Mouse (Mus musculus): ENCODE measurements around the gene Ppp1r12a. TPM values are rescaled to one million over a fixed set of nuclear protein-coding genes. Genes with fewer than 3 reads are reported as not detected.

Ppp1r12a gene
- polyA plus RNA-seq, 1 experiment from 2014 or later: 97.7 TPM

DNA sequence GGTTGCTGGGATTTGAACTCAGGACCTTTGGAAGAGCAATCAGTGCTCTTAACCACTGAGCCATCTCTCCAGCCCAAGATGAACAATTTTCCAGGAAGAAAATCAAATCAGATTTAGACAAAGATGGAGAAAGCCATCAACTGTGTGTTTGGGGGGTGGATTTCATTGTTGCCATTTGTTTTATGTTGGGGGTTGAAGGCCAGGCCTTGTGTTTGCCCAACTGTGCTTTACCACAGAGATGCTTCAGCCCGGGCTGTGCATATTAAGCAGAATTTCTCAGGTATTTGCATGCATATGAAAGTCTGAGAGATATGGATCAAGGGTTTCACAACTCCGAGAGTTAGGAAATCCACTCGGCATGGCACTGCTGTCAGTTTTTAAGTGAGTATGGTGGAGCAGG, 149.4 kb downstream of the Ppp1r12a start:
- Histone ChIP-seq H3K9me3 (ENCODE audit: low read length) (no peaks in the 10 kb centered on the region), H3K9ac (replicated peaks; ENCODE audit: low read length) (no peak overlapping the region), H3K4me1 (ENCODE audit: insufficient read depth, low read length) (peaks cover 3% of the 10 kb centered on the region; the same call in 1 of the 2 replicates), H3K36me3 (ENCODE audit: insufficient read depth, low read length) (no peaks in the 10 kb centered on the region), H3K27ac (ENCODE audit: low read length) (no peak overlapping the region), H3K4me2 (replicated peaks; ENCODE audit: low read depth, low read length) (no peak overlapping the region), H3K4me3 (ENCODE audit: low read length) (no peak overlapping the region), H3K27me3 (ENCODE audit: insufficient read depth, low read length) (no peaks in the 10 kb centered on the region)
- 84% methylated on average over 3 of the region's 3 CpGs for WGBS
- ATAC-seq (ENCODE audit: low FRiP score, low TSS enrichment): no peak

DNA sequence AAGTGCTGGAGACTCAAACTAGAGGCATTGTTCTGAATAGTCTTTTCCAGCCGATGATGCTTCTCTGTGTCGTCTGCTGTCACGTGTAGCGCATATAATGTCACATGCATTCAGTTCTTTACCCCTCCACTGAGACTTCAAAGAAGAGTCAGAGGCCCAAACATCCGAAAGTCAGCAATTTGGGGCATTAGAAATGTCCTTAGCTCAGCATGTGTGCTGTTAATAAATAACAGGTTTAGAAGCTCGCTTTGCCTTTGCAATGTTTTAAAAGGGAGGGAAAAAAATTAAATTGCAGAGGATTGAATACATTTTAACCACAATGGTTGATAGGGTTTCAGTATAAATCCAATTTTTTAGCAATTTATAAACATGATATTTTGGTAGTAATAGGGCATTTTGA, 151.9 kb downstream of the Ppp1r12a start:
- H3K4me1 ChIP-seq (ENCODE audit: insufficient read depth, low read length): no peaks in the 10 kb centered on the region
- no peaks in the 10 kb centered on the region for H3K9me3 ChIP-seq (ENCODE audit: low read length)
- 65% methylated on average over 6 of the region's 6 CpGs for WGBS
- H3K27me3 ChIP-seq (ENCODE audit: insufficient read depth, low read length): no peaks in the 10 kb centered on the region
- no peak overlapping the region for H3K9ac ChIP-seq (replicated peaks; ENCODE audit: low read length)
- no peaks in the 10 kb centered on the region for H3K36me3 ChIP-seq (ENCODE audit: insufficient read depth, low read length)
- no peak for ATAC-seq (ENCODE audit: low FRiP score, low TSS enrichment)
- H3K4me2 ChIP-seq (replicated peaks; ENCODE audit: low read depth, low read length): no peak overlapping the region
- H3K27ac ChIP-seq (ENCODE audit: low read length): no peak overlapping the region
- no peak overlapping the region for H3K4me3 ChIP-seq (ENCODE audit: low read length)

DNA sequence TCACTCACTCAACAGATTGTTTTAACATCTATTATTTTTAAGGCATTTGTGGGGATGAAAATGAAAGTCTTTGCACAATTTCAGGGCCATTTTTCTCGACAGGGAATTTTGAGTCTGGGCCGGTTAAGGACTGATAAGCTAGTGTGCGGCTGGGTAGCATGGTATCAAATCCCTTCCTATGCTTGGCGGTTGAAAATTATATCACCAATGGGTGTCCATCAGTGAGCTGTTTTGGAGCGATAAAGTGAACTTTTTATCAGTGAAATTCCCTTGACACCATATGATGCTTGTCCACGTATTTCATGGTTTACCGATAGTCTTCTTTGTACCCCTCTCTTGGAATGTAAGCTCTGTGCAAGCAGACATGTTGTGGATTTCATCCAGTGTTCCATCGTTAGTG, 152.4 kb downstream of the Ppp1r12a start:
- Histone ChIP-seq H3K9ac (replicated peaks; ENCODE audit: low read length) (no peak overlapping the region), H3K36me3 (ENCODE audit: insufficient read depth, low read length) (no peaks in the 10 kb centered on the region), H3K4me1 (ENCODE audit: insufficient read depth, low read length) (no peaks in the 10 kb centered on the region), H3K27ac (ENCODE audit: low read length) (no peak overlapping the region), H3K27me3 (ENCODE audit: insufficient read depth, low read length) (no peaks in the 10 kb centered on the region), H3K9me3 (ENCODE audit: low read length) (no peaks in the 10 kb centered on the region), H3K4me2 (replicated peaks; ENCODE audit: low read depth, low read length) (no peak overlapping the region), H3K4me3 (ENCODE audit: low read length) (no peak overlapping the region)
- no peak for ATAC-seq (ENCODE audit: low FRiP score, low TSS enrichment)
- WGBS: 91% methylated on average over 8 of the region's 8 CpGs

DNA sequence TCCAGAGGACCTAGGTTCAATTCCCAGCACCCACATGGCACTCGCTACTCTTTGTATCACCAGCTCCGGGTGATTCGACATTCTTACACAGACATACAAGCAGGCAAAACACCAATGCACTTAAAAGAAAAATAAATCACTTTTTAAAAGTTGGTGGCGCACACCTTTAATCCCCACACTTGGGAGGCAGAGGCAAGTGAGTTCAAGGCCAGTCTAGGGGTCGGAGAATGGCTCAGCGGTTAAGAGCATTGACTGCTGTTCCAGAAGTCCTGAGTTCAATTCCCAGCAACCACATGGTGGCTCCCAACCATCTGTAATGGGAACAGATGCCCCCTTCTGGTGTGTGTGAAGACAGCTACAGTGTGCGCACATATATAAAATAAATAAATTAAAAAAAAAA, 153.2 kb downstream of the Ppp1r12a start:
- 93% methylated on average over 7 of the region's 7 CpGs for WGBS
- H3K4me1 ChIP-seq (ENCODE audit: insufficient read depth, low read length): no peaks in the 10 kb centered on the region
- H3K4me3 ChIP-seq (ENCODE audit: low read length): no peak overlapping the region
- no peaks in the 10 kb centered on the region for H3K27me3 ChIP-seq (ENCODE audit: insufficient read depth, low read length)
- H3K9me3 ChIP-seq (ENCODE audit: low read length): no peaks in the 10 kb centered on the region
- no peak overlapping the region for H3K9ac ChIP-seq (replicated peaks; ENCODE audit: low read length)
- ATAC-seq (ENCODE audit: low FRiP score, low TSS enrichment): no peak
- no peaks in the 10 kb centered on the region for H3K36me3 ChIP-seq (ENCODE audit: insufficient read depth, low read length)
- H3K27ac ChIP-seq (ENCODE audit: low read length): no peak overlapping the region
- no peak overlapping the region for H3K4me2 ChIP-seq (replicated peaks; ENCODE audit: low read depth, low read length)

DNA sequence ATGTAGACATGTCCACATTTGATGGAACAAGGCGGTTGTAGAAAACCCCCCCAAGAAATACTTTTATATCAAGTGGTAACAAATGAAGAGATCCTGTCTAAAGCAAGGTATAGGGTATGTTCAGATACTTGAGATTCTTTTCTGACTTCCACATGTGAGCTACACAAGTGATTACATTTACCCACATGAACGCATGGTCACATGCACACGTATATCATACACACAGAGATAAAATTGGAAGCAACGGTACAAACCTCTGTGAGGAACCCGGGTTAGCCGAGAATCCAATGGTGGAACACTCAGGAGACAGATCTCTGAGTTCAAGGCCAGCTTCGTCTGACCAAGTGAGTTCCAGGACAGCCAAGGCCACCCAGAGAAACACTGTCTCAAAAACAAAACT, 166.4 kb downstream of the Ppp1r12a start:
- Histone ChIP-seq H3K9me3 (ENCODE audit: low read length) (no peaks in the 10 kb centered on the region; the same call in 1 of the 2 replicates), H3K27me3 (ENCODE audit: insufficient read depth, low read length) (peaks cover 7% of the 10 kb centered on the region), H3K27ac (ENCODE audit: low read length) (no peak overlapping the region), H3K36me3 (ENCODE audit: insufficient read depth, low read length) (no peaks in the 10 kb centered on the region), H3K4me1 (ENCODE audit: insufficient read depth, low read length) (0 out of 2 replicates have a peak, but pooled peaks cover 3% of the 10 kb centered on the region), H3K4me2 (replicated peaks; ENCODE audit: low read depth, low read length) (no peak overlapping the region), H3K9ac (replicated peaks; ENCODE audit: low read length) (no peak overlapping the region), H3K4me3 (ENCODE audit: low read length) (no peak overlapping the region)
- no peak for ATAC-seq (ENCODE audit: low FRiP score, low TSS enrichment)
- 93% methylated on average over 7 of the region's 7 CpGs for WGBS

DNA sequence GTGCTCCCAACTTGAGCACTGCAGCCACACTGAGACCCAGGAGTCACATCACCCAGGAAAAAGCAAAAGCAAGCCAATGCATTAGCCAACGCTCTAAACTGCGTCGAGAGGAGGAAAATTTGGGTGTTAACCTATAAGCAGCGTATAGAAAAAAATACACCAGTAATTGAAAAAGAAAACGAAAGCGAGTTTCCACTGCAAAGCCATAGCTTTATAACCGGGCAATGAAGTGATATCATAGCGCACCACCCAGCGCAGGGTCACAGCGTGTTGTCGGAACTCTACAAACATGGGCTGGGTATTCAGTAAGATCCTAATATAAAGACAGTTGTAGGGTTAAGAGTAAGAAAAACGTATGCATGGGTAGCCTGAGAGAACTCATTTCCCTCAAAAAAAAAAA, 167.0 kb downstream of the Ppp1r12a start:
- Histone ChIP-seq H3K9me3 (ENCODE audit: low read length) (no peaks in the 10 kb centered on the region; the same call in 1 of the 2 replicates), H3K4me1 (ENCODE audit: insufficient read depth, low read length) (peaks cover 7% of the 10 kb centered on the region), H3K9ac (replicated peaks; ENCODE audit: low read length) (no peak overlapping the region), H3K4me2 (replicated peaks; ENCODE audit: low read depth, low read length) (no peak overlapping the region), H3K27ac (ENCODE audit: low read length) (no peak overlapping the region), H3K4me3 (ENCODE audit: low read length) (no peak overlapping the region), H3K36me3 (ENCODE audit: insufficient read depth, low read length) (no peaks in the 10 kb centered on the region), H3K27me3 (ENCODE audit: insufficient read depth, low read length) (peaks cover 7% of the 10 kb centered on the region)
- no peak for ATAC-seq (ENCODE audit: low FRiP score, low TSS enrichment)
- 89% methylated on average over 12 of the region's 12 CpGs for WGBS

DNA sequence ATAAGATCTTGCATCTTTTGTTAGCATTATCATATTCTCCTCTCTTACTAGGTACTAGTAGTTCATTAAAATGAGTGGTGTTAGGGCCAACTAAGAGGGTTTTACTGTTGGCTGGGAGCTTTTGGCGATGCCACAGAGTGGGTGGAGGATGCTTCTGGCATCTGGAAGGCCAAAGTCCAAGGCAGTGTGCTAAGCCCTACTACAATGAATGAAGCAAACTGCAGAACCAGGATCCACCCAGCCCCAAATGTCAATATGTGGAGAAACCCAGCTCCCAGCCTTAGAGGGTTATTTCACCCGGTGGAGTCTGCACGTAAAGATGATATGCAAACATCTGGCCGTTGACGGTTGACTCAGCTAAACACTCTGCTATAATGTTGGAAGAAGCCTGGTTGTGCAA, 167.8 kb downstream of the Ppp1r12a start:
- Histone ChIP-seq H3K9ac (replicated peaks; ENCODE audit: low read length) (no peak overlapping the region), H3K4me1 (ENCODE audit: insufficient read depth, low read length) (peaks cover 12% of the 10 kb centered on the region), H3K36me3 (ENCODE audit: insufficient read depth, low read length) (no peaks in the 10 kb centered on the region), H3K27ac (ENCODE audit: low read length) (no peak overlapping the region), H3K4me2 (replicated peaks; ENCODE audit: low read depth, low read length) (no peak overlapping the region), H3K9me3 (ENCODE audit: low read length) (no peaks in the 10 kb centered on the region), H3K4me3 (ENCODE audit: low read length) (no peak overlapping the region), H3K27me3 (ENCODE audit: insufficient read depth, low read length) (peaks cover 7% of the 10 kb centered on the region)
- WGBS: 82% methylated on average over 5 of the region's 5 CpGs
- ATAC-seq (ENCODE audit: low FRiP score, low TSS enrichment): no peak

DNA sequence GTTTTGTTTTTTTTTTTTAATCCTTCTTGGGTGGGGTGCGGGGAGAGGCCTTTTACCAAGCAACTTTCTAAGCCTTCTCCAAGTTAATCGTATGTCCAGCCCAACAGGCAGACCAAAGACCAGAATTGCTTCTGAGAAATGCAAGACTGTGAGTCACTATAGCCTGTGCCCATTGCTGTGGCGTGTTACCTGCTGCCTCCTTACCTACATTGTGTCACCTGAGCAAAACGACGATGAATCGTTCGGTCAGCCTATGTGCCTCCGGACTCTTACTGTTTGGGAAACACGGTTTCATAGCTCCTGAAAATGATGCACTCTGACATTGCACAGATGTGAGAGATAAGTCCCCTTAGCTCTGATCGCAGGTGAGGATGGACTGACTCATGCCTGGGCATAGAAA, 169.0 kb downstream of the Ppp1r12a start:
- Histone ChIP-seq H3K27me3 (ENCODE audit: insufficient read depth, low read length) (peaks cover 7% of the 10 kb centered on the region), H3K4me3 (ENCODE audit: low read length) (peak overlapping the region; percentile 93), H3K4me2 (replicated peaks; ENCODE audit: low read depth, low read length) (peak overlapping the region; percentile 70), H3K36me3 (ENCODE audit: insufficient read depth, low read length) (no peaks in the 10 kb centered on the region), H3K9ac (replicated peaks; ENCODE audit: low read length) (peak overlapping the region; percentile 94; the same call in 1 of the 2 replicates), H3K27ac (ENCODE audit: low read length) (no peak overlapping the region), H3K9me3 (ENCODE audit: low read length) (no peaks in the 10 kb centered on the region), H3K4me1 (ENCODE audit: insufficient read depth, low read length) (peaks cover 17% of the 10 kb centered on the region)
- no peak for ATAC-seq (ENCODE audit: low FRiP score, low TSS enrichment)
- WGBS: 10% methylated on average over 10 of the region's 10 CpGs

DNA sequence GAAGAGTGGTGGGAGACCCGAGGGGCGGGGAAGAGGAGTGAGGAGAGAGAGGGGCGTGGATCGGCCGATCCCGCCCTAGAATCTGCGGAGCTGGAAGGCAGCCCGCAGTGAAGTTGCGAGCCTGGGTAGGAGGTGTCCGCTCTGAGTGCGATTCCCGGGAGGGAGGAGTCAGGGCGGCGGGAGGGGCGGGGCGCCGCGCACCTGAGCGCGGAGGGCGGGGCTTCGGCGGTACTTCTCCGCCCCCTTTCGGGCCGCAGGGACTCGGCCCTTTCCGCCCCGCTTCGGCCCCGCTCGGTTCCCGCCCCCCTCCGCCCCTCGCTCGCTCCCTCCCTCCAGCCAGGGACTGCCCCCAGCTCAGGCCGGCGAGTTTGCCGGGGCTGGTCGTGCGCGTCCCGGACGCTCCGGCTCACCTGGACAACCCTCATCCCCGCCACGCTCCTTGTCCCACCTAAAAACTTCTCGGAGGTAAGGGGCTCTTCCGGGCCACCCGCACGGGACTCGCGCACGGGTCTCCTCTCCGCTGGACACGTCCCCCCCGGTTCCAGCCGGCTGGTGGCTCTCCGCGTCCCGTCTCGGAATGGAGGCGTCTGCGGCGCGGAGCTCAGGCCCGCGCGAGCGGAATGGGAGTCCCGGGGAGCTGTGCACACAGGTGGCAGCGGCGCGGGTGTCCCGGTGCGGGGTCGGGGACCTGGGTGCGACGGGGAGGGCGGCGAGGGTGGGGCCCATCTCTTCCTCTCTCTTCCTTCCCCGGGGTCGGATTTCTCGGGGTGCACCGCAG, 170.0 kb downstream of the Ppp1r12a start, which contains the start of gene Pawr:
Gene Pawr, plus strand, starts transcription at position 338 of the 778 bp plus-strand sequence.
- Histone ChIP-seq H3K4me3 (ENCODE audit: low read length) (peak within 1 kb of the TSS; percentile 93), H3K4me2 (replicated peaks; ENCODE audit: low read depth, low read length) (peak within 1 kb of the TSS; percentile 70), H3K36me3 (ENCODE audit: insufficient read depth, low read length) (no peaks in the 10 kb centered on the region), H3K27ac (ENCODE audit: low read length) (peak within 1 kb of the TSS; percentile 92), H3K9me3 (ENCODE audit: low read length) (no peaks in the 10 kb centered on the region), H3K27me3 (ENCODE audit: insufficient read depth, low read length) (peaks cover 7% of the 10 kb centered on the region), H3K9ac (replicated peaks; ENCODE audit: low read length) (peak within 1 kb of the TSS; percentile 94), H3K4me1 (ENCODE audit: insufficient read depth, low read length) (peaks cover 25% of the 10 kb centered on the region)
- ATAC-seq (ENCODE audit: low FRiP score, low TSS enrichment): peak; percentile 96
- under 1% methylated on average over 71 of the region's 85 CpGs for WGBS
